Mouse (Mus musculus) midbrain, embryonic 14.5 days (tissue): ENCODE results near the gene Pex11a. TPM values are rescaled to one million over a fixed set of nuclear protein-coding genes. Genes with fewer than 3 reads are reported as not detected.
A peak's percentile ranks its signal among the peaks of the same experiment; 100 is the strongest.
"Not testable (repeated sequence)": the region's sequence is repeated elsewhere in the genome, so short reads cannot be mapped to it uniquely, and the experiment has no call there.

Experiments used
- ATAC-seq: fragments of 200-750 bp; cut with Nextera tagmentation; 2 replicates; pipeline ENCODE4 v1.8.0; 2017; ENCODE audit warnings: moderate number of reproducible peaks, moderate library complexity; ENCODE audit not compliant: low FRiP score, low TSS enrichment
- DNase-seq: peaks from one replicate; pipeline ENCODE4 v3.0.0-alpha.2; 2015
- H3K27ac ChIP-seq: fragments of 300-500 bp; sonication (generic); replicated peaks from 2 replicates; pipeline ENCODE4 v1.5.1; 2014; ENCODE audit warnings: mild to moderate bottlenecking, low read depth, low read length, moderate library complexity
- H3K27me3 ChIP-seq: fragments of 300-500 bp; sonication (generic); 2 replicates; pipeline ENCODE4 v1.6.1; 2014; ENCODE audit warnings: low read length, control low read depth, mixed read lengths; ENCODE audit not compliant: control insufficient read depth, insufficient read depth
- H3K36me3 ChIP-seq: fragments of 300-500 bp; sonication (generic); 2 replicates; pipeline ENCODE4 v1.6.1; 2014; ENCODE audit warnings: low read length, control low read depth; ENCODE audit not compliant: control insufficient read depth, insufficient read depth
- H3K4me1 ChIP-seq: fragments of 300-500 bp; sonication (generic); 2 replicates; pipeline ENCODE4 v1.6.1; 2014; ENCODE audit warnings: mild to moderate bottlenecking, antibody characterized with exemption, low read length, control low read depth; ENCODE audit not compliant: control insufficient read depth, insufficient read depth
- H3K4me2 ChIP-seq: fragments of 300-500 bp; sonication (generic); 2 replicates; pipeline ENCODE4 v1.6.1; 2014; ENCODE audit warnings: mild to moderate bottlenecking, low read length, moderate library complexity
- H3K4me3 ChIP-seq: fragments of 300-500 bp; sonication (generic); replicated peaks from 2 replicates; pipeline ENCODE4 v1.5.1; 2014; ENCODE audit warnings: low read depth, low read length
- H3K9ac ChIP-seq: fragments of 300-500 bp; sonication (generic); replicated peaks from 2 replicates; pipeline ENCODE4 v1.6.1; 2014; ENCODE audit warnings: mild to moderate bottlenecking, low read length, moderate library complexity
- H3K9me3 ChIP-seq: fragments of 300-500 bp; sonication (generic); 2 replicates; pipeline ENCODE4 v1.6.1; 2016; ENCODE audit warnings: low read length, control low read depth, mixed read lengths; ENCODE audit not compliant: control insufficient read depth
- WGBS: fragments of 180-500 bp; shearing (Covaris S2); extraction: QIAGEN DNeasy Blood & Tissue Kit; methylation state at CpG from one replicate; pipeline ENCODE4 v1.1.7; 2014; 5-methylcytosine and 5-hydroxymethylcytosine counted together
- polyA plus RNA-seq: library from polyadenylated mRNA; unstranded; fragments of >200 nt; fragmentation: Nextera tagmentation; extraction: Ambion mirVana; gene quantifications from 2 replicates; pipeline ENCODE4 v1.2.1, GENCODE M21; 2014

Pex11a gene
- polyA plus RNA-seq: 10.1 and 11.4 TPM in 2 replicates

- no peaks in the 10 kb centered on the region for H3K27me3 ChIP-seq
- H3K9me3 ChIP-seq: no peaks in the 10 kb centered on the region
- peak; percentile 75 for ATAC-seq
- H3K4me3 ChIP-seq: peak within 1 kb of the TSS; percentile 70
- H3K27ac ChIP-seq: no peak within 1 kb of the TSS
- peak within 1 kb of the TSS; percentile 60 for H3K9ac ChIP-seq
- H3K4me1 ChIP-seq: peaks cover 8% of the 10 kb centered on the region
- WGBS: 2% methylated on average over 46 of the region's 46 CpGs
- H3K4me2 ChIP-seq: peak within 1 kb of the TSS; percentile 97
- no peaks in the 10 kb centered on the region for H3K36me3 ChIP-seq
- peak; percentile 93 for DNase-seq
Observed at GRCm38 (mm10) chr7:79742659-79743536, at the start of gene Pex11a, which contains the start of gene Wdr93. TSS of gene Pex11a (minus strand) at chr7:79743131. TSS of gene Wdr93 (plus strand) at chr7:79743163.

- H3K27me3 ChIP-seq: peaks cover 33% of the 10 kb centered on the region
- WGBS: 27% methylated on average over 2 of the region's 2 CpGs
Observed at GRCm38 (mm10) chr7:79789812-79790211, 46.9 kb upstream of the Pex11a start.

GRCm38 (mm10) chr7:79786295-79786694 is 43.4 kb upstream of the Pex11a start:
- H3K4me1 ChIP-seq: no peaks in the 10 kb centered on the region
- 0 out of 2 replicates have a peak, but pooled peaks cover 2% of the 10 kb centered on the region for H3K9me3 ChIP-seq
- 20% methylated on average over 6 of the region's 6 CpGs for WGBS
- H3K27ac ChIP-seq: no peak overlapping the region
- ATAC-seq (no peak), DNase-seq (peak; percentile 85)
- no peak overlapping the region for H3K9ac ChIP-seq
- H3K4me3 ChIP-seq: no peak overlapping the region
- H3K4me2 ChIP-seq: no peak overlapping the region
- H3K27me3 ChIP-seq: peaks cover 4% of the 10 kb centered on the region; the same call in 1 of the 2 replicates
- H3K36me3 ChIP-seq: no peaks in the 10 kb centered on the region

More at GRCm38 (mm10) chr7:79789812-79790211, 46.9 kb upstream of the Pex11a start:
- not testable (repeated sequence) for H3K9me3 ChIP-seq, H3K4me2 ChIP-seq, H3K4me1 ChIP-seq, H3K27ac ChIP-seq, H3K4me3 ChIP-seq, H3K9ac ChIP-seq, H3K36me3 ChIP-seq, DNase-seq, ATAC-seq

- H3K27me3 ChIP-seq: no peaks in the 10 kb centered on the region
- no peaks in the 10 kb centered on the region for H3K36me3 ChIP-seq
- H3K4me3 ChIP-seq: no peak overlapping the region
- no peak overlapping the region for H3K4me2 ChIP-seq
- 68% methylated on average over 2 of the region's 2 CpGs for WGBS
- H3K9ac ChIP-seq: no peak overlapping the region
- no peaks in the 10 kb centered on the region for H3K4me1 ChIP-seq
- H3K27ac ChIP-seq: no peak overlapping the region
- 0 out of 2 replicates have a peak, but pooled peaks cover 2% of the 10 kb centered on the region for H3K9me3 ChIP-seq
- no peak for ATAC-seq
- DNase-seq: no peak
Observed at GRCm38 (mm10) chr7:79782516-79782855, 39.6 kb upstream of the Pex11a start.

GRCm38 (mm10) chr7:79781826-79782515 is 39.0 kb upstream of the Pex11a start:
- Histone ChIP-seq H3K27ac (no peak overlapping the region), H3K4me2 (no peak overlapping the region), H3K4me3 (no peak overlapping the region), H3K27me3 (no peaks in the 10 kb centered on the region), H3K4me1 (no peaks in the 10 kb centered on the region), H3K36me3 (no peaks in the 10 kb centered on the region), H3K9ac (no peak overlapping the region), H3K9me3 (0 out of 2 replicates have a peak, but pooled peaks cover 2% of the 10 kb centered on the region)
- ATAC-seq: no peak
- DNase-seq: no peak
- WGBS: 76% methylated on average over 11 of the region's 11 CpGs

GRCm38 (mm10) chr7:79780647-79781626 is 38.0 kb upstream of the Pex11a start:
- H3K4me1 ChIP-seq: no peaks in the 10 kb centered on the region
- no peak overlapping the region for H3K4me3 ChIP-seq
- H3K27ac ChIP-seq: no peak overlapping the region
- WGBS: 33% methylated on average over 16 of the region's 16 CpGs
- H3K4me2 ChIP-seq: peak overlapping the region; percentile 29
- 0 out of 2 replicates have a peak, but pooled peaks cover 2% of the 10 kb centered on the region for H3K9me3 ChIP-seq
- no peaks in the 10 kb centered on the region for H3K36me3 ChIP-seq
- H3K27me3 ChIP-seq: no peaks in the 10 kb centered on the region
- no peak overlapping the region for H3K9ac ChIP-seq
- DNase-seq: peak; percentile 88
- ATAC-seq: no peak

- no peak overlapping the region for H3K4me3 ChIP-seq
- no peaks in the 10 kb centered on the region for H3K27me3 ChIP-seq
- H3K4me2 ChIP-seq: no peak overlapping the region
- WGBS: 42% methylated on average over 15 of the region's 15 CpGs
- no peaks in the 10 kb centered on the region for H3K4me1 ChIP-seq
- H3K36me3 ChIP-seq: no peaks in the 10 kb centered on the region
- ATAC-seq (no peak), DNase-seq (no peak)
- no peaks in the 10 kb centered on the region for H3K9me3 ChIP-seq
- H3K27ac ChIP-seq: no peak overlapping the region
- H3K9ac ChIP-seq: no peak overlapping the region
Observed at GRCm38 (mm10) chr7:79771561-79772512, 28.9 kb upstream of the Pex11a start.
